Mouse (Mus musculus) heart, adult 9 months (tissue): ENCODE measurements around the gene Aco2.

Experiments
- DNase-seq, 2 experiments: peaks; one replicate each; pipeline ENCODE4 v3.0.0; 2022; ENCODE audit warnings: low spot score in 2 of 2

Gene Aco2

DNA sequence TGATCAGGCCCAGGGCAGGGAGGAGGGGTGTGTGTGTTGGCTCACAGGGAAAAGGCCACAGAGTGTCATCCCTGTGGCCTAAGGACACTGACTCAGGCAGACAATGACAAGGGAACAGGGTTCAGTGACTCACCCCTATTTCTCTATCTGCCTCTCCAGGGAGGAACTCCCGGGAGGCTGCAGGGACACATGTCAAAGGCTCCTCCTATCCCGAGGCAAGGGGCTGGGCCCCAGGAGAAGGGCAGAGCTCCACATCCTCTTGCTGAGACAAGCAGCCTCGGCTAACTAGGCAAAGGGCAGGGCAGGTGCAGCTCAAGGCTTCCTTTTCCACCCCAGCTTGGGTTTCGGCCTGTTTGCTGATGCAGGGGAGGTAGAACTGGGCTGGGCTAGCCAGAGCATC is 26.4 kb upstream of the Aco2 start:
- DNase-seq: peak; percentile 80

DNA sequence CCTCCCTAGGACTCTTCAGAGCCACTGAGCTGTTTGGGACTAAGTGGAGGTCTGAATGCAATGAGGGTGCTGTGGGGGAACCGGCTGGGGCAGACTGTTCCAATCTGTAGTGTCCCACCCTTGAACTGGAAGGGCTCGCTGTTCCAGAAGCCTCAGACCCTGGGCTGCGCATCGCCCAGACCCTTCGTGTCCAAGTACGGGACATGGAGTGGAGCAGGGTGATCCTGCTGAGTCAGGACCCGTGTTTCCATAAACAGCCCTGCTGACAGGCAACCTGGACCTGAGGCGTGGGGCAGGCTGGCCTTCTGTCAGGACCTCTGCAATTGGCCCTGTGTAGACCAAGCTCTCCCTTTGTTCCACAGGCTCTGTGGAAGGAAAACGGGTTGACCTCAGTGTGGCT is 25.4 kb upstream of the Aco2 start:
- DNase-seq: no peak

- no peak for DNase-seq
Measured at GRCm38 (mm10) chr15:81847161-81847560, 24.9 kb upstream of the Aco2 start.

GRCm38 (mm10) chr15:81847861-81848260 is 24.2 kb upstream of the Aco2 start:
- DNase-seq: no peak

DNA sequence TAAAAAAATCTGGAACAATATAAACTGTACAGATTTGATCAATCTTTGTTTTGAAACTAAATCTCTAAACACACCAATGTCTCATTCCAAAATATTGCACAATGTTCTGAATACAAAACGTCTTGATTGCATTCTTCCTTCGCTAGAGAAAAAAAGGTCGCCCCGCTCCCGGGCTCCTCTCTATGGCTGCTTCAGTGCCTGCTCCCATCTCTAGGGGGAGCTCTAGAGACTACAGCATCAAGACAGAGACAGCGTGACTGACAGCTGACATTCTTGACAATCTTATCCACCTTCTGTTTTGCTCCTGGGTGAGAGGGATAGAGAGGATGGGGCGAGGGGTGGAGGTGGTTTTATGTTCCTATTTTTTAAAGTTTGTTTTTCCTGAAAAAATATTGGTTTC is 23.8 kb upstream of the Aco2 start:
- DNase-seq: peak in 1 of 2 experiments; percentile 62

GRCm38 (mm10) chr15:81849104-81849503 is 23.0 kb upstream of the Aco2 start:
- DNase-seq: no peak

DNA sequence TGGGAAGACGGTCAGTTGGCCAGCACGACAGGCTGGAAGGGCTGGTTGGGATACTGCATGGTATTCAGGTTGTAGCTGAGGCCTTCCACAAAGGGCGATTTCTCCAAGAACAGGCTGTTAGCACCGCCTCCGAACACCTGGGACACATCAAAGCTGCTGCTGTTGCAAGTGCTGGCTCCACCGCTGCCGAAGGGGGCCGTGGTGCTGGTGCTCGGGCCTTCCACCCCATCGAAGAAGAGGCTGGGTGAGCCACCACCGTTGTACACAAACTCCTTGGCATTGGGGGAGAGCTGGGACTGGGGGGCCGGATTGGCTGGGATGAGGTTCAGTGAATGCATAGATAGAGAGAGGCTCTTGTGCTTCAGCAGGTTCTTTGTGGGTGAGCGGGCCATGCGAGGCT is 21.4 kb upstream of the Aco2 start:
- DNase-seq: no peak

DNA sequence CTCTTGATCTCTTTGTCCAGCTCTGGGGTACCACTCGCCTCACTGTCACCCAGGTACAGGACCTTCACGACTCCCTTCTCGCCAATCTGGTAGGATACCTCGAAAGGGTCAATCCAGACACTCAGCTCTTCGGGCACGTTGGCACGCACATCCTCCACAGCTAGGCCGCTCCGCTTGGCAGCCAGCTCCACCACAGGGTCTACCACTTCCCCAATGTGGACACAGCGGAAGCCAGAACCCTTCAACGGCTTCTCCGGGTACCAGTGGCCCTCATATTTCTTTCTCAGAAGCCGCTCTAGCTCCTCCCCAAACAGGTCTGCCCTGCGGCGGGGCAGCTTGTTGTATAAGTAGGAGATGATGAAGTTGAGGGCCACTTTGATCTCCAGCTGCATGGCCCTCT is 20.7 kb upstream of the Aco2 start:
- DNase-seq: no peak

DNA sequence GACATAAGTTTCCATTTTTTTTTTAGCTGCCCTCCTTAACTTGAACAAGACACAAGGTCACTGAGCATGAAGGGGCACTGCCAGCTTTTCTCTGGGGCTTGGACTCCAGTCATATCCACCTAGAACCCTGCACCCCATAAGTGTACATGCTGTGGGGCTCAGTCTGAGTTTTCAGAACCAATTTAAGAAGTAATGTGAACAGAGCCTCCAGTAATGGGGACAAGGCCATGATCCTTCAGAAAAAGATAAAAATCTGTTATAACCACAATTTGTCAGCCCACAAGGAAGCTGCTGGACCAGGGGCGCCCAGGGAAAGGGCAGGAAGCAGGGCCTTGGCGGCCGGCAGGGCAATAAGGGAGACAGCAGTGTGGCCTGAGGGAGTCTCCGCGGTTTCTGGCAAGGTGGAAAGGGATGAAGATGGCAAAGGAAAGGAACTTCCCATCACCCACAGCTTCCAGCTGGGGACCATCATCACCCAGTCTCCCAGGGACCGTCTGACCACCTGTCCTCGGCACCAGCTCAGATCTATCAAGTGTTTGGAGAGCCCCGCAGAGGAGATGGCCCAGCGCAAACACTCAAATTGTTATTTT is 19.6 kb upstream of the Aco2 start:
- no peak for DNase-seq

DNA sequence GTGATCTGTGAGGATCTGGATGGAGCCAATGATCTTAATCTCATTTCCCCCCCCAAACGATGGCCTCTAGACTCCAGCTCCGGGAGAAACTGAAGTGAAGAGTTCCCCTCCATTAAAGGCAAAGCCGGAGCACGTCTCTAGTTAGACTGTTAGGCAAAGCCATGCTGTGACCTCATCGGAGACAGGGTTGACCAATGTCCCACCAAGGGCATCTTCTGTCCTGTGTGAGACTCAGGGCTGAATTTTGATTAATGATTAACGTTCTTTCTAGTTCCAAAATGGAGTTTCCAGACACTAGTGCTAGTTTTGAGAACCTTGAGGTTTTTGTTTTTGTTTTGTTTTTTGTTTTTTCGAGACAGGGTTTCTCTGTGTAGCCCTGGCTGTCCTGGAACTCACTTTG is 19.0 kb upstream of the Aco2 start:
- DNase-seq: no peak

DNA sequence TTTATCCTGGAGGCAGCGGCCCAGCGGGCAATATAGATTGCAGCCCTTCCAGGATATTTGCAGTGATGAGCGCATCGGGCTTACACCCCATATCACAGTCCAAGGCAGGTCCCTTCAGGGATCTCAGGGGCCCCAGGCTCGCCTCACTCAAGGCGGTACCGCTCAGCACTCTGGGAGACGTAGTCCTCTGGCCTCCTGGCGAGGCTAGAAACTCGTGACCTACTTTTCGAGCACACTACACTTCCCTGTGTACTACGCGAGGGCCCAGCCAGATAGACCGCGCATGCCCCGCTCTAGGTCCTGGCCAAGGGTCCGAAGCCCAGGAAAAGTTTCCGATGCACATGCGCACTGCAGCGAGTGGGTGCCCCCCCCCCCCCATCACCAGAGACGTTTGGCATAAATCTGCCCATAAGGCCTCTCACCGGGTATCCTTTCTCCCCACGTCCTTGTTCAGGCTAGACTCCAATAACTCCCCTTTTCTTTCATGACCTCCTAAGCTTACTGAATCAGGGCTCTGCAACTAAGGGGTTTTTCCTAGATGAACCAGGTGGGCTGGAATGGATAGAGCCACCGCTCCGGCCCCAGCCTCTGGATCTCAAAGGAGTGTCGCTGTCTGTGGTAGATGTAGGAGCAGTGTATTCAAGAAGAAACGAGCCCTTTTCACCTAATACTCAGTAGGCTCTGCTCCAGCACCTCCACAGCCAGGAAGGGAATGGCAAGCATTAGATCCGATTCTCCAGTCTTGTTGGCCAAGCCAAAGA is 15.9 kb upstream of the Aco2 start:
- peak; percentile 89 to 90 for DNase-seq

DNA sequence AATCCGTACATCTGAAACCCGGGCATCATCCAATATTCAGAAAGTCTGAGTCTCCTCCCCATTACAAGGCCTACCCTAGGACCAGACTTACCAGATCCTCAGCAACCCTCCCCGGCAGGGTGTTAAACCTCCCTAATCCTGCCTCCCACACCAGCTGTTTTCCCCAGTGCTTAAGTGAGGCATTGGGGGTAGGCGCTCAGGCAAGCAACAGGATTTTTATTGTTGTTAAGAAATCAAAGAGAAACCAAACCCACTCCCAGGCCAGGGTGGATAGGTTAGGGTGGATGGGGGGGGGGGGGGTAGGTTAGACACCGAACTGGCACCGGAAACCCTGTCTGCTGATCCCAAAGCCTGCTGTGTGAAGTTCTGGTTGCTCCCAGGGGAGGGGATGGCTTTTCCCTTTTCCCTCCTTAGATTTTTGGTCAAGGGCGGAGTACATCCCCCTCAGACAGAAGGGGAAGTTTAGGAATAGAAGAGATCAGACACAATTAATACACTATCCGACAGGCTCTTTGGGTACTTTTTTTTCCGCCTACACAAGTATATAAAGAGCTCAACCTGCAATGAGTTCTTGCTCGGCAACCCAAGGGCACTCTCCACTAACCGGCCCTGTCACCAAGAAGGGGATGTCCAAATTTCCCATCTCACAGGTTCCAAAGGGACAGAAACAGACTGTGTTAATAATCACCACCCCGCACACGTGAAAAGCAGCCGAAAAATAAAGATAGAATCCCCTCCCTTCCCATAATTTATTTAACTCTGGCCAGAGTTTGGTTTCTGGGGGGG is 15.0 kb upstream of the Aco2 start:
- DNase-seq: no peak

- DNase-seq: no peak
Measured at GRCm38 (mm10) chr15:81857724-81858116, 14.4 kb upstream of the Aco2 start.

DNA sequence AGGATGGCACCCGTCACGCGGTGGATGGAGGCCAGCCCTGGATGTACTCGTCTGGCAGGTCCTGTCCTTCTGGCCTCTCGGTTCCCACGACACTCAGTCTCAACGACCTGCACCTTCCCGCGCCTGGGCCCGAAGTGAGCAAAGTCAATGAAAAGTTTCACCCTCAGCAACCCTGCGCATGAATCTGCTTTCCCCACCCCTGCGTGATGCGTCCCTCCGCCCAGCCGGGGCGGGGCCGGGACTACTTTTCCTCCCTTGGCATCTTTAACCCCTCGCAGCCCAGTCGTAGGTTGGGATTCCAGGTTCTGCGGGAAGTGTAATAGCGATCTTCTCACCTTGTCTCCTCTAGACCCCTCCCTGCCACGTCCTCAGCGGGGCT is 14.0 kb upstream of the Aco2 start:
- DNase-seq: peak; percentile 94 to 95

GRCm38 (mm10) chr15:81858517-81859329 is 13.4 kb upstream of the Aco2 start, which contains the start of gene Tob2:
TSS of gene Tob2 (minus strand) at chr15:81858796.
- peak; percentile 74 to 77 for DNase-seq

DNA sequence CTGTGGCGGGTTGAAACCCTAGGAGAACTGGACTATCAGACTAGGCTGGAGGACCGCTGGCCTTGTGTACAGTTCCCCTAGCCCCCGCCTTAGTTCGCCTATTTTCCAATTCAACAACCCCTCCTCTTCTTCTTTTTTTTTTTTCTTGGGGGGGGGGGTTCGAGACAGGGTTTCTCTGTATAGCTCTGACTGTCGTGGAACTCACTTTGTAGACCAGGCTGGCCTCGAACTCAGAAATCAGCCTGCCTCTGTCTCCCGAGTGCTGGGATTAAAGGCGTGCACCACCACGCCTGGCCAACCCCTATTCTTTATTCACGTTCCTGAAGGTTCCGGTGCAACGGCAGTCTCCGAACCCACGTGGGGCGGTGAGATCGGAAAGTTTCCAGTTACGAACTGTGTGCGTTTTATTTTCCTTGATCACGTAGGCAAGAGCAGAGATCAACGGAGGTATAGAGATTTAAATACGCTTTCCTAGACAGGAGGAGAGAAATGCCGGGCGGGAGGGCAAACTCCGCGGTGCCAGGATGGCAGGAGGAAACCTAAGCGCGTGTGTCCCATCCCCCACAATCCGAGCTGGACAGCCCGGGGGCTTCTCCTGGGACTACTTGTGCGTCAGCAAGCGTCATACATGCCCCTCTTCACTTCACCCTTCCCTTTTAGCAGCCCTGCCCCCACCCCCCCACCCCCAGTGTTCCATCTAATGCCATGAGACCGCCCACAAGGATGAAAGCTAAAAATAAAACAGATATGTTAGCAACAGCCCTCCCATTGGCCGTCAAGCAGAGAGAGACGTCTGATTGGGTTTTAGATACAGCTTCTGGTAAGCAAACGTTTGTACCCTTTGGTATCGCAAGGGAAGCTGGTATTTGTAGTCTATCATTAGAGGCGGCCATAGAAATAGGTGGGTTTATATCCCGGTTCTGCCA is 12.5 kb upstream of the Aco2 start:
- DNase-seq: peak; percentile 95 to 98

DNA sequence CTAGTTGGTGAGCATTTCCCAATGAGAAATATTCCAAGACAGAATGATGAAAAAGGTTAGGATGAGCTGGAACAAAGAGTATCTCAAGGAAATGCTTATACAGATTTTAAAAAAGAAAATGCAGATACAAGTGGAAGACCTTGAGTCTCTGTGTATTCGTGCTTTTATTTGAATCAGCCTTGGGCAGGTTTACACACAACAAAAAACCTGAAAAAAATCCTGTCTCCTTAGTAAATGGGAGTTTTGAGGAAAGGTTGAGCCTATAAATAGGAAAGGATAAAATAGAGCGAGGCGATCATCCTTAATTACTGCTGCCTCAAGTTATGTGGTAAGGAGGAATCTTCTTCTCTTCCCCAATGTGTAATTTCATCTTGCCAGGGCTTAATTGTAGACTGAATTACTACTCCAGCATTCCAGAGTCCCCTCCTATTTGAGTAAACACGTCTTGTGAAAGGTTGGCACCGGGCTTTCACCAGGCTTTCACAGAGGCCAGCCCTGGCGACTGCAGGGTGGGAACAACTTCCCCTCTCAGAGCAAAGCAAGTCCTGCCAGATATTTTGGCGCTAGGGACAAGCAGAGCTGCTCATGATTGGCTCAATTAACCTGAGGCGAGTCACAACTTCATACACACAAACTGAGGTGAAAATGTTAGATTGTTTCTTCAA is 11.5 kb upstream of the Aco2 start:
- no peak for DNase-seq

- no peak for DNase-seq
Measured at GRCm38 (mm10) chr15:81864238-81864637, 7.9 kb upstream of the Aco2 start.

DNA sequence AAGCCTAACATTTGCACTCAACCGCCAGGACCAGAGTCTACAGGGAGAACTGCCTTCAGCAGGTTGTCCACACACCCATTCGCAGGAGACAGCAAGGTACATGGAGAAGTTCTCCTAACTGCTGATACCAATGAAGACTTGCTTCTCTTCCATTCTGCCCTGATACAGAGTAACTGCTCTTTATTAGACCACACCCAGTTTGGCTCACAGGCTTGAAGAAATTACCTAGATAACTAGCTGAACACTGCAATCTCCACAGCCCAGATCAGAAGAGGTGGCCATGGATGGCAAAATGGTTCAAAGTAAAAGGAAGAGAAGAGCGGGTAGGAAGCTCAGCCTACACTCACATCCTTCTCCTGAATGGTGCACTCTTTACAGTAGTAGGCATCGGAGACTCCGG is 2.1 kb upstream of the Aco2 start:
- no peak for DNase-seq

DNA sequence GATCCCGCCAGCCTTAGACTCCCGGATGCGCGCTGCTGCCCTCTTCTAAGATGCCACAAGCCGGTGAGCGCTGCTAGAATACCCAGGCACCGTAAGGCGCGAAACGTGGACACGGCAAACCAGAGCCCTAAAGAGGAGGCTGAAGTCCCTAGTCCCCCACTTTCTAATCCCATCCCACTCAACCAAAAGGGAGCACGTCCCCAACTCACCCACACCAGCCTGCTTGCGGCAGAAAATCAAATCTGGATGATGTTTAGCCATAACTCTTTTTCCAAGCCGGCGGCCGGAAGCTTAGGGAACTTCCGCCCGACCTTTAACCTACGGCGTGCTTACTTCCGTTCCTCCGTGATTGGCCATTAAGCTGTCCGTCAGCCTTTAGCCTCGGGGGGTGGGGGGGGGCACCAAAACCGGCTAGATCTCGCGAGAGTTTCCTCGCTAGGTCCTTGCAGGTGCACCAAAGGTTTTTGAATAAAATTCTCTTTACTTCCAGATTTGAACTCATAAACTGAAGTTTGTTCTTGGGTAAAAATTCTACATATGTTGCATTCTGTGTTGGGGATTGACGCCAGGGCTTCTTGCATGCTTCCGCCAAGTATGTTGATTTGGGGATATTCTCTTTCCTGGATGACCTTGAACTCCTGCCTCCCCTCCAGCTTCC is 376 bp upstream of the Aco2 start, which contains the start of gene Phf5a:
Gene Phf5a, minus strand, starts transcription at position 308 of the 658 bp plus-strand sequence.
- DNase-seq: peak; percentile 84 to 88
